Mouse (Mus musculus) brain, embryonic 14.5 days (tissue): Measurements from ENCODE around the gene Zfp90.

Source experiments
- CTCF ChIP-seq: fragments of 200-500 bp; IDR thresholded peaks from 2 replicates; pipeline ENCODE4 v1.5.1; 2012; ENCODE audit warnings: inconsistent platforms, mild to moderate bottlenecking, moderate library complexity, borderline replicate concordance; ENCODE audit not compliant: insufficient read depth, insufficient read length; ENCODE audit errors: extremely low read depth
- POLR2A ChIP-seq: fragments of 200-500 bp; IDR thresholded peaks from 2 replicates; pipeline ENCODE4 v1.6.1; 2012; ENCODE audit warnings: mild to moderate bottlenecking, inconsistent platforms, borderline replicate concordance; ENCODE audit not compliant: poor library complexity, insufficient read depth, insufficient read length, severe bottlenecking; ENCODE audit errors: extremely low read depth

- TF ChIP-seq POLR2A (no peak), CTCF (no peak)
These were observed 48.7 kb downstream of the Zfp90 start for GRCm38 (mm10) chr8:106463795-106464194.
